Mouse (Mus musculus) limb, embryonic 15.5 days (tissue): ENCODE measurements around the gene Dhx57. TPM values are rescaled to one million over a fixed set of nuclear protein-coding genes. Genes with fewer than 3 reads are reported as not detected.
"Not testable (repeated sequence)": the region's sequence is repeated elsewhere in the genome, so short reads cannot be mapped to it uniquely, and the experiment has no call there.

Source experiments
- ATAC-seq: fragments of 200-750 bp; cut with Nextera tagmentation; 2 replicates; pipeline ENCODE4 v1.8.0; 2017; ENCODE audit warnings: low read depth, moderate TSS enrichment; ENCODE audit not compliant: insufficient number of reproducible peaks, low FRiP score, low TSS enrichment
- H3K27ac ChIP-seq: fragments of 300-500 bp; sonication (generic); 2 replicates; pipeline ENCODE4 v1.5.1; 2015; ENCODE audit warnings: moderate library complexity, mild to moderate bottlenecking, inconsistent platforms
- H3K27me3 ChIP-seq: fragments of 300-500 bp; sonication (generic); 2 replicates; pipeline ENCODE4 v1.6.1; 2015; ENCODE audit warnings: inconsistent platforms
- H3K36me3 ChIP-seq: fragments of 300-500 bp; sonication (generic); 2 replicates; pipeline ENCODE4 v1.6.1; 2015; ENCODE audit warnings: inconsistent platforms
- H3K4me1 ChIP-seq: fragments of 300-500 bp; sonication (generic); 2 replicates; pipeline ENCODE4 v1.6.1; 2015; ENCODE audit warnings: inconsistent platforms
- H3K4me2 ChIP-seq: fragments of 300-500 bp; sonication (generic); 2 replicates; pipeline ENCODE4 v1.6.1; 2015; ENCODE audit warnings: mild to moderate bottlenecking, inconsistent platforms
- H3K4me3 ChIP-seq: fragments of 300-500 bp; sonication (generic); 2 replicates; pipeline ENCODE4 v1.5.1; 2015; ENCODE audit warnings: mild to moderate bottlenecking, inconsistent platforms
- H3K9ac ChIP-seq: fragments of 300-500 bp; sonication (generic); 2 replicates; pipeline ENCODE4 v1.6.1; 2015; ENCODE audit warnings: inconsistent platforms
- H3K9me3 ChIP-seq: fragments of 300-500 bp; sonication (generic); 2 replicates; pipeline ENCODE4 v1.6.1; 2016; ENCODE audit warnings: inconsistent platforms
- WGBS: fragments of 180-500 bp; shearing (Covaris S2); methylation state at CpG from one replicate; pipeline ENCODE4 v1.1.7; 2015; 5-methylcytosine and 5-hydroxymethylcytosine counted together
- polyA plus RNA-seq: library from polyadenylated mRNA; unstranded; fragments of >200 nt; fragmentation: Nextera tagmentation; extraction: Ambion mirVana; gene quantifications from 2 replicates; pipeline ENCODE4 v1.2.1, GENCODE M21; 2015

Dhx57 gene
- polyA plus RNA-seq, 1 experiment from 2014 or later, result 21.2 TPM

DNA sequence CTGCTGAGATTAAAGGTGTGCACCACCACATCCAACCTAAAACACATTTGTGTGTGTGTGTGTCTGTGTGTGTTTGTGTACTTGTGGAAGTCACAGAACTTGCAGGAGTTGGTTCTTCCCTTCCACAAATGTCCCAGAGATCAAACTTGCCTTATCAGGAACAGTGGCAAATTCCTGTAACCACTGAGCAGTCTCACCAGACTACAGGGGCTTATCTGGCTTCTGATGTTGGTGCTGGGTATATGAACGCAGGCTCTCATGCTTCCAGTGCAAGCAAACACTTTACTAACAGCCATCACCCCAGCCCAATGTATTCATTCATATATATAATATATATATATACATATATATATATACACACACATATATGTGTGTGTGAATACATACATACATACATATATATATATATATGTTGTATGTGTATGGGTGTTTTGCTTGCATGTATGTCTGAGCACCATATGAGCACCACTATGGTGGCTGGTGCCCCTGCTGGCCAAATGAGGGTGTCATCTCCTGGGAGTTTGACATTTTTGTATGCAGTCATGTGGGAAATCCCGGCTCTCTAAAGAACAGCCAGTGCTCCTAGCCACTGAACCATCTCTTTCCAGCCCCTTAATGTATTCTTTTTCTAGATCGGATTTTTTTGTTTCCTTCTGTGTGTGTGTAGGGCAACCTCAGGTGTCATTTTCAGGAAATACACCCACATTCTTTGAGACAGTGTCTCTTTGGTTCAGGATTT, 68.2 kb downstream of the Dhx57 start:
- H3K9me3 ChIP-seq, result no peaks in the 10 kb centered on the region
- H3K4me2 ChIP-seq, result no peak overlapping the region
- H3K27ac ChIP-seq, result no peak overlapping the region
- no peaks in the 10 kb centered on the region for H3K36me3 ChIP-seq
- H3K4me1 ChIP-seq, result peaks cover 3% of the 10 kb centered on the region; the same call in 1 of the 2 replicates
- H3K4me3 ChIP-seq, result no peak overlapping the region
- H3K9ac ChIP-seq, result no peak overlapping the region
- no peaks in the 10 kb centered on the region for H3K27me3 ChIP-seq
- ATAC-seq, result no peak
- 82% methylated on average over 3 of the region's 3 CpGs for WGBS

DNA sequence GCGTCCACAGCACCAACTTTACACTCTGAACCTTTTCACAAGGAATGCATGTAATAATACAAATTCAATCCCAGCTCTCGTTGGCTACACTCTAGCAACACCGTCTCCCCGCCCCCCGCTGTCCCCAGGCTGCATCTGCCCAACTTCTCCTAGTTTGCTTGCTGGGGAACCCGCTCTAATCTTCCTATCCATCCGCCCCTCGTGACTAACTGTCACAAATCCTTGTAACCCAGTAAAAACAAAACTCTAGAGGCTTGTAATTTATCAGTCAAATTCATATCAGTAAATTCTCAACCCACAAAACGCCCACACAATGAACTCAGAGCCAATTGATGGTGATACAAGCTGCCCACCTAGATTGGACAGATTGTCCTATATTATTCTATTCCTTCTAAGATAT, 69.1 kb downstream of the Dhx57 start:
- Histone ChIP-seq H3K4me2 (no peak overlapping the region), H3K27me3 (no peaks in the 10 kb centered on the region), H3K36me3 (no peaks in the 10 kb centered on the region), H3K4me1 (0 out of 2 replicates have a peak, but pooled peaks cover 3% of the 10 kb centered on the region), H3K4me3 (no peak overlapping the region), H3K9me3 (no peaks in the 10 kb centered on the region), H3K9ac (no peak overlapping the region), H3K27ac (no peak overlapping the region)
- ATAC-seq, result no peak
- 64% methylated on average over 9 of the region's 9 CpGs for WGBS

DNA sequence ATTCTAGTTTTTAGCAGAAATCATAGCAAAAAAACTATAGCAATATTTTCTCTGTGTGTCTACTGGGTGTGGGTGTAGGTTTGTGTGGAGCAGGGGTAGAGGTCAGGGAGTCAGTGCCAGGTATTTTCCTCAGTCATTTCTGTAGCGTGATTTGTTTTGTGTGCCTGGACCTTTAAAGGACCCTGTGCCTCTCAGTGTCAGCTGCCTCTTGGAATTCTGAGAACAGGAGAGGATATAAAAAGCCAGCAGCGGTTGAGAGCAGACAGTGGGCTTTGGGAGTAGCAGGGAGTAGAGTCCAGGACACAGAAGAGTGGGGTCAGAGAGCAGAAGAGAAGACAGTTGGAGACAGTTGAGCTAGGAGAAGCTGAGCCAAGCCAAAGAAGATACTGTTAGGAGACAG, 70.1 kb downstream of the Dhx57 start:
- no peaks in the 10 kb centered on the region for H3K9me3 ChIP-seq
- H3K4me1 ChIP-seq, result 0 out of 2 replicates have a peak, but pooled peaks cover 3% of the 10 kb centered on the region
- no peak overlapping the region for H3K9ac ChIP-seq
- no peak overlapping the region for H3K27ac ChIP-seq
- H3K4me2 ChIP-seq, result no peak overlapping the region
- ATAC-seq, result no peak
- H3K36me3 ChIP-seq, result no peaks in the 10 kb centered on the region
- no peaks in the 10 kb centered on the region for H3K27me3 ChIP-seq
- WGBS, result 69% methylated on average over 2 of the region's 2 CpGs
- no peak overlapping the region for H3K4me3 ChIP-seq

DNA sequence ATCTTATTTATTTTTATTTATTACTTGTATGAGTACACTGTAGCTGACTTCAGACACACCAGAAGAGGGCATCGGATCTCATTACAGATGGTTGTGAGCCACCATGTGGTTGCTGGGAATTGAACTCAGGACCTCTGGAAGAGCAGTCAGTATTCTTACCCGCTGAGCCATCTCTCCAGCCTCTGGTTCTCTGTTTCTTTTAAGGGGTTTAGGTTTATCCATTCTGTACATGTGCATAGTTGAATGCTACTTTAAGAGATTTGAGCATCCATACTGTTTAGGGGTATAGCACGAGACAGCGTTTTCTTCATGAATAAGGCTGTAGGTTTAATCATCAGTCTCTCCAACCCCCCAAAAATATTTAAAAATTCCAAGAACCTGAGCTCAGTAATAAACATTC, 76.3 kb downstream of the Dhx57 start:
- H3K27me3 ChIP-seq, H3K4me3 ChIP-seq, H3K9ac ChIP-seq, H3K4me2 ChIP-seq, H3K27ac ChIP-seq, H3K36me3 ChIP-seq, H3K9me3 ChIP-seq, ATAC-seq, H3K4me1 ChIP-seq: not testable (repeated sequence)
- WGBS, result 91% methylated on average over 4 of the region's 4 CpGs

DNA sequence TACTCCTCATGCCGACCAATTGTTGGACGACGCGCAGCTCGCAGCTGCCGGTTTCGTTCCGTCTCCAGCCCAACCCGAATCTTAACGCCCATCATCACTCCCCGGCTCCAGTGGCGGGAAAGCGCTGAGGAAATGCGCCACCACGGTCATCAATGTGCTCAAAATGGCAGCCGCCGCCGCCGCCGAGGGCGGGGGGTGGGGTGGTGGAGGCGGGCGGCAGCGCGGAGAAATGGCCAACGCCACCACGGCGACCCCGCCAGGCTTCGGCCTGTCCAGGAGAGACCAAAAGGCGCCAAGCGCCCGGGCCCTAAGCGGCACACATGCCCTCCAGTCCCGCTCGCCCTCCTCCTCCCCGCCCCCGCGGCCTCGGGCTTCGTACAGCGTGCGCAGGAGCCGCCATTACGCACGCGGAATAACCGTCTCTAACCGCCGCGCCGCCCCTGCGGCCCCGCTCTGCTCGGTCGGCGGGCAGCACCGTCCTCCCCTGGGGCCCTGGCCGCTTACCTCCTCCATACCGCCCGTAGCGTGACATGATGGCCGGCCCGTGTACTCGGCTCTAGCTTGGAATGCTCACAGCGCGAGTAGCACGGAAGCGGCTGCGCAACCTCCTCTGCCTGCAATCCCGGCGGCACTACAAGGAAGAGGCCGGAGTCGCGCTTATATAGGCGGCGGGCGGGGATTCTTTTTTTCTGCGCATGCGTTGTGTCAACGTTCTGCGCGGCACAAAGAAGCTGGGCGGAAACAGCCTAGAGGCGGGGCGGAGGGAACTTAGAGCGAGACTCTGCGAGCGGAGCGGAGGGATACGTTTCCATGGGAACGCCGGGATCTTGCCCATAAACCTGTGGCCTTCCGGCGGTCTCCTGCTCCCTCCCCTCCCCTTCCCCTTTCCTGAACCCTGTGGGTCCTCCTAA, 83.3 kb downstream of the Dhx57 start, which contains the start of the genes Srsf7 and Ttc39d:
Gene Srsf7, minus strand, starts transcription at position 637 of the 911 bp plus-strand sequence.
Gene Ttc39d, plus strand, starts transcription at position 790 of the 911 bp plus-strand sequence.
- under 1% methylated on average over 82 of the region's 95 CpGs for WGBS
- H3K36me3 ChIP-seq, result peaks cover 23% of the 10 kb centered on the region
- peaks cover 9% of the 10 kb centered on the region for H3K4me1 ChIP-seq
- peak; percentile 94 for ATAC-seq
- peak within 1 kb of the TSS; percentile 61 for H3K4me2 ChIP-seq
- H3K9me3 ChIP-seq, result no peaks in the 10 kb centered on the region
- H3K4me3 ChIP-seq, result peak within 1 kb of the TSS; percentile 95
- peak within 1 kb of the TSS; percentile 99 for H3K9ac ChIP-seq
- peak within 1 kb of the TSS; percentile 99 for H3K27ac ChIP-seq
- no peaks in the 10 kb centered on the region for H3K27me3 ChIP-seq

DNA sequence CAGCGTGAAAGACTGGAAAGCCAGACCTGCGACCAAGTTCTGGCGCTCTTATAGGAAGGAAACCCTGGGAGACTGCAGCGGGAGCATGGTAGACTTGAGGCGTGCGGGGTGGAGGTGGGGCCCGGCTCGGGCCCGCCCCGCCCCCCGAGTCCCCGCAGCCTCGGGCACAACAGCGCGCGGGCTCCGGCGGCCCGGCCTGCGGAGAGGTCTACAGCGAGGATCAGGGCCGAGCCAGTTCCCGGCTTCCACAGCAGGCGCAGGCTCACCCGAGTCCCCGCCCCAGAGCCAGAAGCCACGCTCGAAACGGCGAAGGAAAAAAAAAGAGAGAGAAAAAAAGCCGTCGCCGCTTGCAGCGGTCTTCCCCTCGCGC, 84.0 kb downstream of the Dhx57 start:
- Histone ChIP-seq H3K27me3 (no peaks in the 10 kb centered on the region), H3K9me3 (no peaks in the 10 kb centered on the region), H3K27ac (peak overlapping the region; percentile 99), H3K36me3 (peaks cover 28% of the 10 kb centered on the region), H3K9ac (peak overlapping the region; percentile 99), H3K4me1 (peaks cover 9% of the 10 kb centered on the region), H3K4me2 (peak overlapping the region; percentile 61), H3K4me3 (peak overlapping the region; percentile 95)
- ATAC-seq, result no peak
- WGBS, result under 1% methylated on average over 35 of the region's 36 CpGs

DNA sequence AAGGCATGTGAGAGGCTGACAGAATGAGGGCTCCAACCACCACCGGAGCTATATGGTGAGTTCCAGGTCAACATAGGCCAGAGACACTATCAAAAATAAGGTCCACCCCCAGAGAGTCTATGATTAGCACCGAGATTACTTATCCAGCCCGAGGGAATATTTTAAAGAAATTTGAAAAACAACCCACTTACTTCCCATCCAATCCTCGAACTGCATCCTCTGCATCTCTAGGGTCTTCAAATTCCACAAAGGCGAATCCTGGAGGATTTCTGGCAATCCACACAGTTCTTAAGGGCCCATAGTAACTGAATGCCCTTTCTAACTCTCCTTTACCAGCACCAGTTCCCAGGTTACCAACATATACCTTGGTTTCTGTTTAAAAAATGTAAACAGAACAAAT, 84.6 kb downstream of the Dhx57 start:
- H3K27ac ChIP-seq, result peak overlapping the region; percentile 99; the same call in 1 of the 2 replicates
- H3K36me3 ChIP-seq, result peaks cover 31% of the 10 kb centered on the region
- peak overlapping the region; percentile 61 for H3K4me2 ChIP-seq
- H3K4me1 ChIP-seq, result peaks cover 9% of the 10 kb centered on the region
- H3K9me3 ChIP-seq, result no peaks in the 10 kb centered on the region
- no peaks in the 10 kb centered on the region for H3K27me3 ChIP-seq
- ATAC-seq, result no peak
- peak overlapping the region; percentile 99 for H3K9ac ChIP-seq
- 19% methylated on average over 5 of the region's 5 CpGs for WGBS
- peak overlapping the region; percentile 95 for H3K4me3 ChIP-seq

DNA sequence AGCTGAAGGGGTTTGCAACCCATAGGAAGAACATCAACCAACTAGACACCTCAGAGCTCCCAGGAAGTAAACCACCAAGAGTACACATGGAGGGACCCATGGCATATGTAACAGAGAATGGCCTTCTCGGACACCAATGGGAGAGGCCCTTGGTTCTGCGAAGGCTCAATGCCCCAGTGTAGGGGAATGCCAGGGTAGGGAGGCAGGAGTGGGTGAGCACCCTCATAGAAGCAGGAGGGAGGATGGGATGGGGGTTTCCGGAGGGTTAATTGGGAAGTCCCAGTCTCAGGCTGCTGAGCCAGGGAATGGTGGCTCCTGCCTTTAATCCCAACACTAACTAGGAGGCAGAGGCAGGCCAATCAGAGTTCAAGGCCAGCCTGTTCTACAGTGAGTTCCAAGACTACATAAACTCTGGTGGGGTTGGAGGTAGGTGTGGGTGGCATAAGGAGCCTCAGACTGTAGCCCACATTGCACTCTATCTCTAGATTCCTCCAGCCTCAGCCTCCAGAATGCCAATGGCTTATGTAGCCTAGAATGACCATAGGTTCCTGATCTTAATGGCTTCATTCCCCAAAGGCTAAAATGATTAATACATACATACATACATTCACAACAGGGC, 91.0 kb downstream of the Dhx57 start:
- Histone ChIP-seq H3K27me3 (no peaks in the 10 kb centered on the region), H3K36me3 (peaks cover 71% of the 10 kb centered on the region), H3K27ac (no peak overlapping the region), H3K4me1 (no peaks in the 10 kb centered on the region), H3K9ac (no peak overlapping the region), H3K9me3 (no peaks in the 10 kb centered on the region), H3K4me3 (no peak overlapping the region), H3K4me2 (no peak overlapping the region)
- ATAC-seq, result no peak
- 94% methylated on average over 3 of the region's 3 CpGs for WGBS

DNA sequence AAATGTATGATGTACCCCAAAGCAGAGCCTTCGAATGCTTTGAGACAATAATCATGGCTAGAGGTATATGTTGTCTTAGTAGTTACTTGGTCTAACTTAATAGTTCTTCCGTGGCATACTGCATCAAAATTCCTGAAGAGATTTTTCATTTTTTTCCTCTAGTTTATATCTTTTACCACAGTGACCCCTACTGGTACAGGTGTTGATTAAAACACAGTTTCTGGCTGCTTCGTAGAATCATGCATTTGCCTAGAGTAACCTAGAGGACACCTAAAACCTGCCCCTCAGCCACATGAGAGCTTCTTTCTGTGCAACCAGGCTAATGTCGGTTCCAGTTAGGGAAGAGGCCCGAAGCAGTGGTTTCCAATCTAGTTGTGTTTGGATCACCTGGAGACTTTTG, 97.2 kb downstream of the Dhx57 start:
- Histone ChIP-seq H3K27ac (no peak overlapping the region), H3K4me2 (no peak overlapping the region), H3K4me3 (no peak overlapping the region), H3K27me3 (no peaks in the 10 kb centered on the region), H3K4me1 (no peaks in the 10 kb centered on the region), H3K9me3 (no peaks in the 10 kb centered on the region), H3K36me3 (peaks cover 26% of the 10 kb centered on the region), H3K9ac (no peak overlapping the region)
- no peak for ATAC-seq
- WGBS, result 63% methylated on average over 5 of the region's 5 CpGs
